Mouse (Mus musculus): ENCODE results near the gene Pars2. TPM values are rescaled to one million over a fixed set of nuclear protein-coding genes. Genes with fewer than 3 reads are reported as not detected.

The Pars2 gene
- polyA plus RNA-seq, 1 experiment from 2014 or later, result 4.3 TPM

- no peak overlapping the region for H3K4me3 ChIP-seq (ENCODE audit: low read depth, low read length)
- WGBS (ENCODE audit: insufficient replicate concordance), result 72% methylated on average over 5 of the region's 5 CpGs
- ATAC-seq, result no peak
Measured at GRCm38 (mm10) chr4:106645797-106646196, 5.1 kb upstream of the Pars2 start.

GRCm38 (mm10) chr4:106647137-106647536, 3.7 kb upstream of the Pars2 start:
- ATAC-seq (no peak), DNase-seq (no peak)
- Histone ChIP-seq H3K4me2 (ENCODE audit: low read depth, low read length) (no peak overlapping the region), H3K9ac (replicated peaks) (no peak overlapping the region), H3K27me3 (ENCODE audit: insufficient read depth, low read length) (no peaks in the 10 kb centered on the region), H3K4me1 (ENCODE audit: insufficient read depth) (peaks cover 13% of the 10 kb centered on the region), H3K36me3 (replicated peaks; ENCODE audit: insufficient read depth, low read length) (no peaks in the 10 kb centered on the region), H3K27ac (ENCODE audit: low read depth) (no peak overlapping the region), H3K4me3 (ENCODE audit: low read depth, low read length) (no peak overlapping the region), H3K9me3 (ENCODE audit: low read length) (no peaks in the 10 kb centered on the region)
- TF ChIP-seq CTCF (IDR thresholded peaks at IDR 0.05; ENCODE audit: low read depth), result no peak
- TF ChIP-seq EP300 (IDR thresholded peaks at IDR 0.05; ENCODE audit: low read depth), result no peak
- 75% methylated on average over 6 of the region's 6 CpGs for WGBS (ENCODE audit: insufficient replicate concordance)

More at GRCm38 (mm10) chr4:106645797-106646196, 5.1 kb upstream of the Pars2 start:
- Histone ChIP-seq H3K27me3 (ENCODE audit: insufficient read depth, low read length) (no peaks in the 10 kb centered on the region), H3K4me1 (ENCODE audit: insufficient read depth) (peaks cover 3% of the 10 kb centered on the region; the same call in 1 of the 2 replicates), H3K4me2 (ENCODE audit: low read depth, low read length) (no peak overlapping the region), H3K9ac (replicated peaks) (no peak overlapping the region), H3K9me3 (ENCODE audit: low read length) (no peaks in the 10 kb centered on the region), H3K27ac (ENCODE audit: low read depth) (no peak overlapping the region), H3K36me3 (replicated peaks; ENCODE audit: insufficient read depth, low read length) (no peaks in the 10 kb centered on the region)
- DNase-seq, result no peak
- TF ChIP-seq EP300 (IDR thresholded peaks at IDR 0.05; ENCODE audit: low read depth) (no peak), CTCF (IDR thresholded peaks at IDR 0.05; ENCODE audit: low read depth) (no peak)

- Histone ChIP-seq H3K27me3 (ENCODE audit: insufficient read depth, low read length) (no peaks in the 10 kb centered on the region), H3K9ac (replicated peaks) (no peak overlapping the region), H3K27ac (ENCODE audit: low read depth) (no peak overlapping the region), H3K4me2 (ENCODE audit: low read depth, low read length) (no peak overlapping the region), H3K4me3 (ENCODE audit: low read depth, low read length) (no peak overlapping the region), H3K36me3 (replicated peaks; ENCODE audit: insufficient read depth, low read length) (0 out of 2 replicates have a peak, but pooled peaks cover 5% of the 10 kb centered on the region), H3K4me1 (ENCODE audit: insufficient read depth) (peaks cover 10% of the 10 kb centered on the region), H3K9me3 (ENCODE audit: low read length) (no peaks in the 10 kb centered on the region)
- ATAC-seq (no peak), DNase-seq (no peak)
- 62% methylated on average over 3 of the region's 3 CpGs for WGBS (ENCODE audit: insufficient replicate concordance)
- TF ChIP-seq CTCF (IDR thresholded peaks at IDR 0.05; ENCODE audit: low read depth) (no peak), EP300 (IDR thresholded peaks at IDR 0.05; ENCODE audit: low read depth) (no peak)
Measured at GRCm38 (mm10) chr4:106652546-106652945, 1.7 kb downstream of the Pars2 start.

- Histone ChIP-seq H3K4me2 (ENCODE audit: low read depth, low read length) (no peak overlapping the region), H3K4me1 (ENCODE audit: insufficient read depth) (peaks cover 10% of the 10 kb centered on the region)
- 89% methylated on average over 15 of the region's 15 CpGs for WGBS (ENCODE audit: insufficient replicate concordance)
Measured at GRCm38 (mm10) chr4:106653051-106653450, 2.2 kb downstream of the Pars2 start.

GRCm38 (mm10) chr4:106655681-106656080, 4.8 kb downstream of the Pars2 start:
- Histone ChIP-seq H3K4me1 (ENCODE audit: insufficient read depth) (peaks cover 10% of the 10 kb centered on the region), H3K4me2 (ENCODE audit: low read depth, low read length) (no peak overlapping the region), H3K9ac (replicated peaks) (no peak overlapping the region), H3K27me3 (ENCODE audit: insufficient read depth, low read length) (no peaks in the 10 kb centered on the region), H3K27ac (ENCODE audit: low read depth) (no peak overlapping the region), H3K9me3 (ENCODE audit: low read length) (no peaks in the 10 kb centered on the region), H3K36me3 (replicated peaks; ENCODE audit: insufficient read depth, low read length) (peaks cover 9% of the 10 kb centered on the region; the same call in 1 of the 2 replicates), H3K4me3 (ENCODE audit: low read depth, low read length) (no peak overlapping the region)
- DNase-seq (no peak), ATAC-seq (no peak)
- TF ChIP-seq CTCF (IDR thresholded peaks at IDR 0.05; ENCODE audit: low read depth), result no peak
- TF ChIP-seq EP300 (IDR thresholded peaks at IDR 0.05; ENCODE audit: low read depth), result no peak
- 87% methylated on average over 10 of the region's 10 CpGs for WGBS (ENCODE audit: insufficient replicate concordance)

More at GRCm38 (mm10) chr4:106653051-106653450, 2.2 kb downstream of the Pars2 start:
- no peak for TF ChIP-seq CTCF (IDR thresholded peaks at IDR 0.05; ENCODE audit: low read depth)
- Histone ChIP-seq H3K4me3 (ENCODE audit: low read depth, low read length) (no peak overlapping the region), H3K9me3 (ENCODE audit: low read length) (no peaks in the 10 kb centered on the region), H3K27me3 (ENCODE audit: insufficient read depth, low read length) (no peaks in the 10 kb centered on the region), H3K9ac (replicated peaks) (no peak overlapping the region), H3K27ac (ENCODE audit: low read depth) (no peak overlapping the region), H3K36me3 (replicated peaks; ENCODE audit: insufficient read depth, low read length) (peaks cover 6% of the 10 kb centered on the region; the same call in 1 of the 2 replicates)
- ATAC-seq (no peak), DNase-seq (no peak)

- Histone ChIP-seq H3K4me3 (ENCODE audit: low read depth, low read length) (no peak overlapping the region), H3K9me3 (ENCODE audit: low read length) (no peaks in the 10 kb centered on the region), H3K4me2 (ENCODE audit: low read depth, low read length) (no peak overlapping the region), H3K4me1 (ENCODE audit: insufficient read depth) (no peaks in the 10 kb centered on the region), H3K27me3 (ENCODE audit: insufficient read depth, low read length) (no peaks in the 10 kb centered on the region), H3K9ac (replicated peaks) (no peak overlapping the region), H3K36me3 (replicated peaks; ENCODE audit: insufficient read depth, low read length) (peaks cover 68% of the 10 kb centered on the region), H3K27ac (ENCODE audit: low read depth) (no peak overlapping the region)
- TF ChIP-seq EP300 (IDR thresholded peaks at IDR 0.05; ENCODE audit: low read depth) (no peak), CTCF (IDR thresholded peaks at IDR 0.05; ENCODE audit: low read depth) (no peak)
- 94% methylated on average over 5 of the region's 5 CpGs for WGBS (ENCODE audit: insufficient replicate concordance)
- DNase-seq (no peak), ATAC-seq (no peak)
Measured at GRCm38 (mm10) chr4:106663956-106664470, 13.1 kb downstream of the Pars2 start.
